Mouse (Mus musculus) cerebellum, adult 11-12 months (tissue): ENCODE data around the gene Rps9.
"Not testable (repeated sequence)": the region's sequence is repeated elsewhere in the genome, so short reads cannot be mapped to it uniquely, and the experiment has no call there.

ENCODE experiments used
- DNase-seq: peaks from one replicate; pipeline ENCODE4 v3.0.0; 2022

Gene Rps9

GRCm38 (mm10) chr7:3698471-3698870 lies 5.3 kb upstream of the Rps9 start:
- DNase-seq, result no peak

GRCm38 (mm10) chr7:3703148-3703878 lies 480 bp upstream of the Rps9 start:
- DNase-seq, result no peak

GRCm38 (mm10) chr7:3704475-3704874 lies 682 bp downstream of the Rps9 start:
- no peak for DNase-seq

GRCm38 (mm10) chr7:3705461-3705860 lies 1.7 kb downstream of the Rps9 start:
- not testable (repeated sequence) for DNase-seq

GRCm38 (mm10) chr7:3705911-3706310 lies 2.1 kb downstream of the Rps9 start:
- DNase-seq, result peak; percentile 38

- peak; percentile 35 for DNase-seq
Measured at GRCm38 (mm10) chr7:3706343-3706934, 2.6 kb downstream of the Rps9 start.

GRCm38 (mm10) chr7:3707027-3707426 lies 3.2 kb downstream of the Rps9 start:
- DNase-seq, result no peak

GRCm38 (mm10) chr7:3707568-3708413 lies 4.0 kb downstream of the Rps9 start:
- DNase-seq, result no peak

GRCm38 (mm10) chr7:3708447-3708980 lies 4.7 kb downstream of the Rps9 start:
- not testable (repeated sequence) for DNase-seq

- no peak for DNase-seq
Measured at GRCm38 (mm10) chr7:3709000-3709399, 5.2 kb downstream of the Rps9 start.

- DNase-seq, result no peak
Measured at GRCm38 (mm10) chr7:3712264-3712942, 8.6 kb downstream of the Rps9 start.

GRCm38 (mm10) chr7:3715249-3715648 lies 11.5 kb downstream of the Rps9 start:
- no peak for DNase-seq

- DNase-seq, result not testable (repeated sequence)
Measured at GRCm38 (mm10) chr7:3720268-3720667, 16.5 kb downstream of the Rps9 start, which contains the start of gene Pirb. Gene Pirb (minus strand): TSS chr7:3720391.

GRCm38 (mm10) chr7:3725459-3725858 lies 21.7 kb downstream of the Rps9 start:
- not testable (repeated sequence) for DNase-seq

- DNase-seq, result not testable (repeated sequence)
Measured at GRCm38 (mm10) chr7:3732675-3733074, 28.9 kb downstream of the Rps9 start.
